Mouse (Mus musculus): ENCODE data around the gene Mtpn. TPM values are rescaled to one million over a fixed set of nuclear protein-coding genes. Genes with fewer than 3 reads are reported as not detected.

The Mtpn gene
- total and polyA plus RNA-seq, 2 experiments from 2014 or later: 135 to 216 TPM

GRCm38 (mm10) chr6:35493851-35494250 lies 45.8 kb downstream of the Mtpn start:
- Histone ChIP-seq H3K4me2 (ENCODE audit: low read depth, low read length) (no peak overlapping the region), H3K9ac (replicated peaks; ENCODE audit: low read length) (no peak overlapping the region), H3K9me3 (ENCODE audit: low read length) (no peaks in the 10 kb centered on the region), H3K4me1 (ENCODE audit: insufficient read depth, low read length) (no peaks in the 10 kb centered on the region), H3K27ac (no peak overlapping the region), H3K36me3 (ENCODE audit: insufficient read depth, low read length) (no peaks in the 10 kb centered on the region), H3K27me3 (ENCODE audit: insufficient read depth, low read length) (no peaks in the 10 kb centered on the region), H3K4me3 (ENCODE audit: low read length) (no peak overlapping the region)
- TF ChIP-seq CTCF (IDR thresholded peaks at IDR 0.05; ENCODE audit: low read depth): no peak
- no peak for ATAC-seq
- 79% methylated on average over 6 of the region's 6 CpGs for WGBS
- no peak for DNase-seq (ENCODE audit: low spot score)

DNA sequence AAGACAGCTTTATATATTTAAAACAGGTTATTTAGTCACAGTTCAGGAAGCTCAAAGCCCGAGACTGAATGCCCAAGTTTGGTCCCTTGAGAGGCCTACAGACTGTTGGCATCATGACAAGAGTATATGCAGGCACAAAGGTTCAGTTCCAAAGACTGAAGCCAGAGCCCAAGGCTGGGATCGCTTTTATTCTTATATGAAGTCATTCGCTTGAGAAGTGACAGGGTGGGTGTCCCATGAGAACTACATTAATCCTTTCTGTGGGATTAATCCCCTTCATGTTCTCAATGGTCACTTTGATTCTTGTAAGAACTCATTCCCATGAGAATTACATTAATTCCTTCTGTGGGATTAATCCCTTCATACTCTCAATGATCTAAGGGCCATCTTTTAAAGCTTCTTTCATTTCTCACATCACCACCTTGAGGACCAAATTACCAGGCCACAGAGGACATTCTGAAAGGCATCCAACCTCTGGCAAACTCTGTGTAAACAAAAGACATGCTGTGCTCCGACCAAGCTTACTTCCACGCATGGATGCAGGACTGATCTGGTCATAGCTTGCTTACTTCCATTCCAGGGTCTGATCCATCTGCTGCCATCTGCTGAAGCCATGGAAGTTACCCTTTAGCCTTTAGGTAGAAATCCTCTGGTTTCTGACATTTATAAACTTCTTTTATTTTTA lies 59.9 kb downstream of the Mtpn start:
- no peak overlapping the region for H3K9ac ChIP-seq (replicated peaks; ENCODE audit: low read length)
- DNase-seq (ENCODE audit: low spot score) (peak; percentile 66), ATAC-seq (peak; percentile 70)
- TF ChIP-seq CTCF (IDR thresholded peaks at IDR 0.05; ENCODE audit: low read depth): no peak
- H3K27ac ChIP-seq: no peak overlapping the region
- no peak overlapping the region for H3K4me3 ChIP-seq (ENCODE audit: low read length)
- no peak overlapping the region for H3K4me2 ChIP-seq (ENCODE audit: low read depth, low read length)
- no peaks in the 10 kb centered on the region for H3K9me3 ChIP-seq (ENCODE audit: low read length)
- H3K4me1 ChIP-seq (ENCODE audit: insufficient read depth, low read length): no peaks in the 10 kb centered on the region
- 45% methylated on average over 5 of the region's 5 CpGs for WGBS
- no peaks in the 10 kb centered on the region for H3K36me3 ChIP-seq (ENCODE audit: insufficient read depth, low read length)
- H3K27me3 ChIP-seq (ENCODE audit: insufficient read depth, low read length): no peaks in the 10 kb centered on the region

DNA sequence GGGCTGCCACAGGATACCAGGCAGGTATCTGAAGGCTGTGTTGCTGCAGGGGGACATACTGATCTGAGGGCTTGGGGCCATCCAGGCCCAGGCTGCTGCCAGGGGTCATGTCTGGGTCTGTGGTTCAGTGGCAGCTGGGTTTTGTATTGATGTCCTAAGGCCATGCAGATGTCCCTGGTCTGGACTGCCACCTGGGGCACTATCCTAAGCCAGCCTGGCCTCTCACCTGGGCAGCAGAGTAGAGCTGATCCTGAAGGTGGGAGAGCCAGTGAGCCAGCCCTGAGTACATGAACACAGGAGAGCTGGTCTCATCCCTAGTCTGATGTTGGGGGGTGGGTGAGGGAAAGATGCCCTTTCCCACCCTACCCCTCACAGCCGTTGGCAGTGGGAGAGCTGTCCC lies 62.9 kb downstream of the Mtpn start:
- Histone ChIP-seq H3K27me3 (ENCODE audit: insufficient read depth, low read length) (no peaks in the 10 kb centered on the region), H3K4me1 (ENCODE audit: insufficient read depth, low read length) (no peaks in the 10 kb centered on the region), H3K36me3 (ENCODE audit: insufficient read depth, low read length) (no peaks in the 10 kb centered on the region), H3K4me3 (ENCODE audit: low read length) (no peak overlapping the region), H3K9ac (replicated peaks; ENCODE audit: low read length) (no peak overlapping the region), H3K27ac (no peak overlapping the region), H3K9me3 (ENCODE audit: low read length) (no peaks in the 10 kb centered on the region), H3K4me2 (ENCODE audit: low read depth, low read length) (no peak overlapping the region)
- ATAC-seq (no peak), DNase-seq (ENCODE audit: low spot score) (no peak)
- 89% methylated on average over 1 of the region's 1 CpGs for WGBS
- no peak for TF ChIP-seq CTCF (IDR thresholded peaks at IDR 0.05; ENCODE audit: low read depth)

DNA sequence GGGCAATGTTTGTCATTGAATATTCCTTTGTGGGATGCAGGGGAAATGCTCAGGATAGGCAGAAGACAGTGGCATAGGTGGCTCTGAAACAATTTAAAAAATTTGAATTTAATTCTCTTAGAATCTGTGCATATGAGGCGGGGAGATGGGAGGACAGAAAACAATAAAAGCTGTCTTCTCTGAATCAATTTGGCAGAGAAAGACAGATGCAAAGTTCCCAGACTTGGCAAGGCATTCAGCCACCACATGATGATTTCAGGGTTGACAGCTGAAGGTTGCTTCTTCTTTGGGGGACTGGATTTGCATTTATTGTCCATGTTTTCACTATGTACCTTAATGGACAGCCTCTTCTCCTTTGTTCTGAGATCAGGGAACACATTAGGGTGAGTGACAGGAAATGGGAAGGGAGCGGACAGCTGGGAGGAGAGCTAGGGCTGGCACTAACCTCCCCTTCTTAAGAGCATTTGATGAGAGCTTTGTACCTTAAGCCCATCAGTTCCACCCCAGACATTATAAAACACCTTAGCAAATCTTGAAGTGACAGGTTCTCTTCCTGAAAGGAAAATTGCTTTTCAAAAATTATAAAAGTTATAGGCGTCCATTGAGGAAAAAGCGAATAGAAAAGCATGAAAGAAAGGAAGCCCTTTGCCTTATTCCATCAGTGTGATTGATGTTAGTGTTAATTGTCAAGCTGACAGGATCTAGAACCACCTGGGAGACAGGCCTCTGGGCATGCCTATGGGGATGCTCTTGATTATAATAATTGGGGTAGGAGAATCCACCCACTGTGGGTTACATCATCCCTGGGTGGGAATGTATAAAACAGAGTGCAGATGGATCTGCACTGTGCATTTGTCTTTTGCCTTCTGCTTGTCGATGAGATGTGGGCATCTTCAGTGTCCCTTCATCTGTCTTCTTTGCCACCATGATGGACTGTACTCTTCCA lies 76.0 kb downstream of the Mtpn start:
- H3K36me3 ChIP-seq (ENCODE audit: insufficient read depth, low read length): no peaks in the 10 kb centered on the region
- ATAC-seq: no peak; the same call in 1 of the 2 replicates
- no peak overlapping the region for H3K27ac ChIP-seq
- TF ChIP-seq CTCF (IDR thresholded peaks at IDR 0.05; ENCODE audit: low read depth): no peak
- 63% methylated on average over 5 of the region's 5 CpGs for WGBS
- DNase-seq (ENCODE audit: low spot score): no peak
- no peaks in the 10 kb centered on the region for H3K9me3 ChIP-seq (ENCODE audit: low read length)
- H3K27me3 ChIP-seq (ENCODE audit: insufficient read depth, low read length): no peaks in the 10 kb centered on the region
- H3K4me3 ChIP-seq (ENCODE audit: low read length): no peak overlapping the region
- no peak overlapping the region for H3K9ac ChIP-seq (replicated peaks; ENCODE audit: low read length)
- H3K4me2 ChIP-seq (ENCODE audit: low read depth, low read length): no peak overlapping the region
- no peaks in the 10 kb centered on the region for H3K4me1 ChIP-seq (ENCODE audit: insufficient read depth, low read length)

DNA sequence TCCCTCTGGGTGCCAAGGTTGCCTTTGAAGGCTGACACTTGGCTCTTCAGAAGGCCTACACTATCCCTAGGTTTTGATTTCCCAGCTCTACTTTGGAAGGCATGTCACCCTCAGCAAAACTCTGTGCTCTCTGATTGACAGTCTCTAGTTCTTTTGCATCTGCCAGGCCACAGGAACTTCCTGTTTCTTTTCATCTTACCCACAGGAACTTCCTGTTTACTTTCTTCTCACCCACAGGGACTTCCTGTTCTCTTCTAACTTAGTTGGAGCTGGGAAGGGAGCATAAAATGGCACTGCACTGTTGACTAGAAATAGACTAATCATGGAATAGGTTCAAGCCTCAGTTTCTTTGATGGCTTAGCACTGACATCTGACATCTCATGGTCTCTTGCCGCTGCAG lies 77.2 kb downstream of the Mtpn start:
- Histone ChIP-seq H3K27me3 (ENCODE audit: insufficient read depth, low read length) (no peaks in the 10 kb centered on the region), H3K9me3 (ENCODE audit: low read length) (no peaks in the 10 kb centered on the region), H3K4me2 (ENCODE audit: low read depth, low read length) (no peak overlapping the region), H3K4me1 (ENCODE audit: insufficient read depth, low read length) (no peaks in the 10 kb centered on the region), H3K9ac (replicated peaks; ENCODE audit: low read length) (no peak overlapping the region), H3K36me3 (ENCODE audit: insufficient read depth, low read length) (no peaks in the 10 kb centered on the region), H3K4me3 (ENCODE audit: low read length) (no peak overlapping the region), H3K27ac (no peak overlapping the region)
- whole genome bisulfite sequencing: 98% methylated on average over 1 of the region's 1 CpGs
- ATAC-seq: no peak
- TF ChIP-seq CTCF (IDR thresholded peaks at IDR 0.05; ENCODE audit: low read depth): no peak
- DNase-seq (ENCODE audit: low spot score): no peak

Small RNA genes within 50 kb of the gene (microRNA-seq; reads per million reads assigned to microRNA genes)
- gene Gm23053: 0 reads per million in 2 experiments

Other genes starting within 250 kb of the Mtpn start
- gene Slc13a4, start 231.8 kb downstream of the Mtpn start, total RNA-seq (2014; rRNA removed): 13.7 and 22.2 TPM in 2 replicates
- 14.2 and 14.6 TPM in 2 replicates for gene Slc13a4, start 231.8 kb downstream of the Mtpn start, polyA plus RNA-seq (2015; fragmentation: Nextera tagmentation; extraction: Ambion mirVana)
- 0.68 and 1.5 TPM in 2 replicates for gene Fam180a, start 213.7 kb downstream of the Mtpn start, total RNA-seq (2014; rRNA removed)
- 2.9 and 3.2 TPM in 2 replicates for gene Fam180a, start 213.7 kb downstream of the Mtpn start, polyA plus RNA-seq (2015; fragmentation: Nextera tagmentation; extraction: Ambion mirVana)

All from hindbrain, postnatal 0 days (tissue).